ENCODE assay signal across 18 mouse cellular contexts in genomic region chr11:90667325-90667724, GRCm38 (mm10).
"Had no signal": no experiment of that assay in that cellular context is flagged by ENCODE, and none has a peak within 500 bp of the region (broad histone marks: within the 10 kb centered on the region; RNA-seq: fewer than 3 reads in every experiment).

No protein-coding gene starts in this region.

- H3K4me3 ChIP-seq: hindbrain, embryonic 12.5 days; limb, embryonic 13.5 days; lung, embryonic 15.5 days; midbrain, embryonic 10.5 days; myocyte; neural tube, embryonic 15.5 days had no signal

- H3K9me3 ChIP-seq: hindbrain, embryonic 12.5 days; limb, embryonic 13.5 days; lung, embryonic 15.5 days; midbrain, embryonic 10.5 days; neural tube, embryonic 15.5 days had no signal

- ATAC-seq: hindbrain, embryonic 16.5 days; inflammation-experienced regulatory T-cells, adult 6 months had no signal

- H3K36me3 ChIP-seq: hindbrain, embryonic 12.5 days had no signal

- H3K27me3 ChIP-seq: hindbrain, embryonic 12.5 days; limb, embryonic 13.5 days; lung, embryonic 15.5 days; neural tube, embryonic 15.5 days had no signal

- DNase-seq: kidney, adult 8-10 months; kidney, postnatal 25 days; layer of hippocampus, adult 9-11 months; layer of hippocampus, postnatal 36 days; left cerebral cortex, postnatal 4 days; midbrain, embryonic 14.5 days; right cerebral cortex, adult 18-20 months; right cerebral cortex, postnatal 25 days; thymus, adult 18-20 months; thymus, postnatal 14 days had no signal

- H3K27ac ChIP-seq: hindbrain, embryonic 12.5 days; neural tube, embryonic 15.5 days had no signal

- H3K9ac ChIP-seq: hindbrain, embryonic 12.5 days; limb, embryonic 13.5 days; lung, embryonic 15.5 days; neural tube, embryonic 15.5 days had no signal

- H3K4me2 ChIP-seq: hindbrain, embryonic 12.5 days; limb, embryonic 13.5 days; lung, embryonic 15.5 days; neural tube, embryonic 15.5 days had no signal
